Mouse (Mus musculus): ENCODE data around the gene Sertad2. TPM values are rescaled to one million over a fixed set of nuclear protein-coding genes. Genes with fewer than 3 reads are reported as not detected.
A peak's percentile ranks its signal among the peaks of the same experiment; 100 is the strongest.

Sertad2 gene
- total RNA-seq, 1 experiment from 2014 or later = 24.9 TPM

- ATAC-seq (replicated peaks; ENCODE audit: insufficient number of reproducible peaks, low FRiP score, low TSS enrichment, poor library complexity, severe bottlenecking) = no peak
These were observed 42.2 kb downstream of the Sertad2 start for GRCm38 (mm10) chr11:20585297-20585696.

GRCm38 (mm10) chr11:20586180-20586579 lies 43.1 kb downstream of the Sertad2 start:
- no peak for ATAC-seq (replicated peaks; ENCODE audit: insufficient number of reproducible peaks, low FRiP score, low TSS enrichment, poor library complexity, severe bottlenecking)

- ATAC-seq (replicated peaks; ENCODE audit: insufficient number of reproducible peaks, low FRiP score, low TSS enrichment, poor library complexity, severe bottlenecking) = no peak
These were observed 46.3 kb downstream of the Sertad2 start for GRCm38 (mm10) chr11:20589393-20589792.

- no peak for ATAC-seq (replicated peaks; ENCODE audit: insufficient number of reproducible peaks, low FRiP score, low TSS enrichment, poor library complexity, severe bottlenecking)
These were observed 49.0 kb downstream of the Sertad2 start for GRCm38 (mm10) chr11:20592010-20592409.

- ATAC-seq (replicated peaks; ENCODE audit: insufficient number of reproducible peaks, low FRiP score, low TSS enrichment, poor library complexity, severe bottlenecking) = no peak
These were observed 51.5 kb downstream of the Sertad2 start for GRCm38 (mm10) chr11:20594229-20595201.

GRCm38 (mm10) chr11:20603066-20603812 lies 60.2 kb downstream of the Sertad2 start:
- ATAC-seq (replicated peaks; ENCODE audit: insufficient number of reproducible peaks, low FRiP score, low TSS enrichment, poor library complexity, severe bottlenecking) = no peak

GRCm38 (mm10) chr11:20604119-20604518 lies 61.1 kb downstream of the Sertad2 start:
- ATAC-seq (replicated peaks; ENCODE audit: insufficient number of reproducible peaks, low FRiP score, low TSS enrichment, poor library complexity, severe bottlenecking) = no peak

- ATAC-seq (replicated peaks; ENCODE audit: insufficient number of reproducible peaks, low FRiP score, low TSS enrichment, poor library complexity, severe bottlenecking) = no peak
These were observed 62.6 kb downstream of the Sertad2 start for GRCm38 (mm10) chr11:20605613-20606012.

- no peak for ATAC-seq (replicated peaks; ENCODE audit: insufficient number of reproducible peaks, low FRiP score, low TSS enrichment, poor library complexity, severe bottlenecking)
These were observed 65.4 kb downstream of the Sertad2 start for GRCm38 (mm10) chr11:20608442-20608841.

- no peak for ATAC-seq (replicated peaks; ENCODE audit: insufficient number of reproducible peaks, low FRiP score, low TSS enrichment, poor library complexity, severe bottlenecking)
These were observed 70.2 kb downstream of the Sertad2 start for GRCm38 (mm10) chr11:20613223-20613622.

GRCm38 (mm10) chr11:20616103-20616502 lies 73.0 kb downstream of the Sertad2 start:
- ATAC-seq (replicated peaks; ENCODE audit: insufficient number of reproducible peaks, low FRiP score, low TSS enrichment, poor library complexity, severe bottlenecking) = no peak

- ATAC-seq (replicated peaks; ENCODE audit: insufficient number of reproducible peaks, low FRiP score, low TSS enrichment, poor library complexity, severe bottlenecking) = no peak
These were observed 84.1 kb downstream of the Sertad2 start for GRCm38 (mm10) chr11:20627146-20627545.

- ATAC-seq (replicated peaks; ENCODE audit: insufficient number of reproducible peaks, low FRiP score, low TSS enrichment, poor library complexity, severe bottlenecking) = no peak
These were observed 85.2 kb downstream of the Sertad2 start for GRCm38 (mm10) chr11:20628216-20628615.

GRCm38 (mm10) chr11:20629700-20630099 lies 86.6 kb downstream of the Sertad2 start:
- ATAC-seq (replicated peaks; ENCODE audit: insufficient number of reproducible peaks, low FRiP score, low TSS enrichment, poor library complexity, severe bottlenecking) = no peak

GRCm38 (mm10) chr11:20631026-20631940 lies 88.2 kb downstream of the Sertad2 start:
- ATAC-seq (replicated peaks; ENCODE audit: insufficient number of reproducible peaks, low FRiP score, low TSS enrichment, poor library complexity, severe bottlenecking) = peak; percentile 84

- peak; percentile 85 for ATAC-seq (replicated peaks; ENCODE audit: insufficient number of reproducible peaks, low FRiP score, low TSS enrichment, poor library complexity, severe bottlenecking)
These were observed 89.0 kb downstream of the Sertad2 start for GRCm38 (mm10) chr11:20631941-20632618.

GRCm38 (mm10) chr11:20632619-20632965 lies 89.5 kb downstream of the Sertad2 start:
- ATAC-seq (replicated peaks; ENCODE audit: insufficient number of reproducible peaks, low FRiP score, low TSS enrichment, poor library complexity, severe bottlenecking) = no peak

GRCm38 (mm10) chr11:20634543-20634942 lies 91.5 kb downstream of the Sertad2 start:
- no peak for ATAC-seq (replicated peaks; ENCODE audit: insufficient number of reproducible peaks, low FRiP score, low TSS enrichment, poor library complexity, severe bottlenecking)

Measured in monocyte, adult 5-6 weeks (primary cell).